Mouse (Mus musculus) layer of hippocampus, adult 2 months (tissue): ENCODE results near the gene Casz1. TPM values are rescaled to one million over a fixed set of nuclear protein-coding genes. Genes with fewer than 3 reads are reported as not detected.

ENCODE experiments used
- DNase-seq, 2 experiments: peaks; one replicate each; pipeline ENCODE4 v3.0.0; 2022; ENCODE audit warnings: low spot score in 2 of 2
- H3K27ac ChIP-seq: fragments of 200-600 bp; 2 replicates; pipeline ENCODE4 v1.8.1; 2022
- H3K4me3 ChIP-seq: fragments of 200-600 bp; 2 replicates; pipeline ENCODE4 v1.8.1; 2022; ENCODE audit warnings: mild to moderate bottlenecking
- CTCF ChIP-seq: fragments of 200-600 bp; conservative IDR thresholded peaks from 2 replicates; pipeline ENCODE4 v1.8.1; 2022; ENCODE audit warnings: antibody characterized with exemption, mild to moderate bottlenecking, moderate library complexity
- total RNA-seq, 2 experiments: library from RNA; stranded (reverse); gene quantifications; 2 replicates each; pipeline ENCODE4 v1.2.3; 2021

Gene Casz1
- total RNA-seq, 2 experiments from 2014 or later = 0.34 to 0.56 TPM

GRCm38 (mm10) chr4:148780097-148780621, 24.1 kb upstream of the Casz1 start:
- DNase-seq = no peak
- Histone ChIP-seq H3K27ac (no peak overlapping the region), H3K4me3 (no peak overlapping the region)
- no peak for TF ChIP-seq CTCF

- DNase-seq = peak in 1 of 2 experiments; percentile 21
- Histone ChIP-seq H3K27ac (no peak overlapping the region), H3K4me3 (no peak overlapping the region)
- TF ChIP-seq CTCF = no peak
These were observed 22.7 kb upstream of the Casz1 start for GRCm38 (mm10) chr4:148781516-148781915.

GRCm38 (mm10) chr4:148782880-148783279, 21.3 kb upstream of the Casz1 start:
- no peak overlapping the region for H3K27ac ChIP-seq
- no peak overlapping the region for H3K4me3 ChIP-seq
- no peak for TF ChIP-seq CTCF
- DNase-seq = no peak

- no peak for TF ChIP-seq CTCF
- no peak overlapping the region for H3K27ac ChIP-seq
- DNase-seq = no peak
- no peak overlapping the region for H3K4me3 ChIP-seq
These were observed 20.5 kb upstream of the Casz1 start for GRCm38 (mm10) chr4:148783760-148784159.

- Histone ChIP-seq H3K27ac (no peak overlapping the region), H3K4me3 (no peak overlapping the region)
- no peak for TF ChIP-seq CTCF
- no peak for DNase-seq
These were observed 19.1 kb upstream of the Casz1 start for GRCm38 (mm10) chr4:148785053-148785567.

DNA sequence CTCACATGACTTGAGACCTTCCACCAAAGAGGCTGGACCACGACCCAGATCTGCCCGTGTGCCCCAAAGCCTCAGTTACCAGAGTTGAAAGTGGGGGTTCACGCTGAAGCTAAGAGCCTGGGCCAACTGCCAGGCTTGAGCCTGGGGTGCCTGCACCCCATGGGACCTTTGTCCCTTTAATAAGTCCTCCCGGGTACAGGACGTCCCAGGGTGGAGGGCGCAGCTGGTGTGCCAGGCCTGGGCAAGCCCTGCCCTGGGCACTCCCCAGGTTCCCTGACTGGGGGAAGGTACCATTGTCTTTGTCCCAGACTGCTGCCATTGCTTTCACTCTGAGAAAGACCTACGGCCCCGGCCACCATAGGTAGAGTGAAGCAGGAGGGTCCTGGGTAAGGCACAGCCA, 18.2 kb upstream of the Casz1 start:
- no peak overlapping the region for H3K4me3 ChIP-seq
- no peak overlapping the region for H3K27ac ChIP-seq
- DNase-seq = no peak
- no peak for TF ChIP-seq CTCF

- no peak overlapping the region for H3K27ac ChIP-seq
- TF ChIP-seq CTCF = no peak
- no peak overlapping the region for H3K4me3 ChIP-seq
- no peak for DNase-seq
These were observed 13.3 kb upstream of the Casz1 start for GRCm38 (mm10) chr4:148790940-148791339.

DNA sequence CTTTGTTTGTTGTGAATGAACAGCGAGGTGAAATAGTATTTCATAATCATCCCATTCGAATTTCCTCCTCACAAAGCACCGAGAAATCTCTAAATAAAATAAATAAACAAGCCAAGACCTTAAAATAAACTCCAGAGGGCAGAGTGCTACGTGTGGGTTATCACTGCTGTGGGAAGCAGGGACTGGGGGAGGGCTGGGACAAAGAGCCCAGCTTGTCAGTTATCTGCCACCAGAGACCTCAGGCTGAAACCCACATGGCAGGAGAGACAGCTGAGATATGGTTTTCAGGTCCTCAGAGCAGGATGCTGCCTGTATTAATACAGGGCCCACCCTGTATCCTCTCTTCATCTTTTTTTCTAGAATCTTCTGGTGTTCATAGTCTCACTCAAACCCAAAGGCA, 9.2 kb upstream of the Casz1 start:
- no peak overlapping the region for H3K27ac ChIP-seq
- no peak overlapping the region for H3K4me3 ChIP-seq
- no peak for DNase-seq
- no peak for TF ChIP-seq CTCF

DNA sequence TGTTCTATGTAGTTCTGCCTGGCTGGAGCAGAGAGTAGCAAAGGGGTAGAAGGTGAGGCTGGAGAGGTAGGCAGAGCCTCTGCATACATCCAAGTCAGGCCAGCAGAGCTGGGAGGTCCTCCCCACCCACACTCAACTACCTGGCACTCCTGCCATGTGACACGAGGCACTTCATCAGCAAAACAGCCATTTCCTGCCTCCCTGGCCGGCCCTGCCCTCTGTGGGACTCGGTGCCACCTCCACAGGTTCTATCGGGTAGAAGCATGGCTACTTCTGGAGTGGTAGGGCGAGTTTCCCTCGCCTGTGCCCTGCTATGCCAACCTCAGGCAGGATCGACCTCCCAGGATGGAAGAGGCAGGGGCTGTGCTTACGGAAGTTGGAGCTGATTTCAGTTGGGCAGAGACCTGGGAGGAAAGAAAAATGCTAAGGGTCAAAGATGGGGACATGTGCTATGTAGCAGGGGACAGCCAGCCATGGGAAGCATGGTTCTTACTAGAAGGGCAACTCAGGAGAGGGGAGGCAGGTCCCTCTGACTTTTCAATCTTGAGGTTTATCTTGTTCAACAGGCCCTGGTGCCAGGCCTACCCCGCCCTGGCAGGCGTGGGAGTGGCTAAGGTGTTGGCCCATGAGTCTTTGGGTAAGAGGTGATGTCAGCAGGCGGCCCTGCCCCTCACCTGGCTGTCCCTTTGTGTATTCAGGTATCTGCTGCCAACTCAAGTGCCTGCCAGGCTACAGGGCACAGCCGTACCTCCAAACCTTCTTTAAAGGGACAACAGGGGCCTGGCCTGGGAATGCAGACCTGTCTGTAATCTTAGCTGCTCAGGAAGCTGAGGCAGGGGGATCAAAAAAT, 6.5 kb upstream of the Casz1 start:
- H3K27ac ChIP-seq = no peak overlapping the region
- H3K4me3 ChIP-seq = no peak overlapping the region
- DNase-seq = no peak
- no peak for TF ChIP-seq CTCF

GRCm38 (mm10) chr4:148803031-148803430, 1.2 kb upstream of the Casz1 start:
- no peak overlapping the region for H3K27ac ChIP-seq
- no peak overlapping the region for H3K4me3 ChIP-seq
- no peak for DNase-seq
- TF ChIP-seq CTCF = no peak

DNA sequence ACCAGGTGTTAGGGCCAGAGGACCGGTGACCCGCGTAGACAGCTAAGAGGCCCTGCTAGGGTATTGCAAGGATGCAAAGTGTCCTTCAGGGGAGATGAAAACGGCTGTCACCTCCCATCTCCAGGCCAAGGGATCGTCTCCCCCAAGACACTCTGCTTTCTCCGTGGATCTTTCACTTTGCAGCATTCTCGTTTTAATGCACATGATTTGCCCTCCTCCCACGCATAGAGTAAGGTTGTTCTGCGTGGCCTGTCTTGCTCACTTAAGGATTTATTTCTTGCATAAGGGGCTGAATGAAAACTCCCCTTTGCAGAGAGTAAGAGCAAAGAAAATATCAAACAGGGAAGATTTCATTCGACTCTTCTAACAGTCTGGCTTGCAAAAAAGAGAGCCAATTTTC, 593 bp upstream of the Casz1 start:
- peak overlapping the region; percentile 71 for H3K4me3 ChIP-seq
- no peak for DNase-seq
- TF ChIP-seq CTCF = no peak

GRCm38 (mm10) chr4:148804780-148805160, 541 bp downstream of the Casz1 start:
- Histone ChIP-seq H3K4me3 (peak overlapping the region; percentile 71), H3K27ac (no peak overlapping the region)
- no peak for DNase-seq
- no peak for TF ChIP-seq CTCF

More for the DNA sequence above, 593 bp upstream of the Casz1 start:
- H3K27ac ChIP-seq = no peak overlapping the region

- Histone ChIP-seq H3K4me3 (peak overlapping the region; percentile 71), H3K27ac (no peak overlapping the region)
- no peak for DNase-seq
- TF ChIP-seq CTCF = no peak
These were observed 1.1 kb downstream of the Casz1 start for GRCm38 (mm10) chr4:148805161-148805810.
